12 mouse cellular contexts compared by ENCODE assay signal in genomic region chr2:170310988-170311359, GRCm38 (mm10).
"Had no signal": no experiment of that assay in that cellular context is flagged by ENCODE, and none has a peak within 500 bp of the region (broad histone marks: within the 10 kb centered on the region; RNA-seq: fewer than 3 reads in every experiment).

No protein-coding gene starts in this region.

- ATAC-seq: midbrain, embryonic 16.5 days had no signal

- H3K36me3 ChIP-seq: limb, embryonic 13.5 days; liver, embryonic 15.5 days; midbrain, embryonic 10.5 days had no signal

- H3K27ac ChIP-seq: kidney, postnatal 0 days; layer of hippocampus, adult 2 months; limb, embryonic 13.5 days; liver, embryonic 15.5 days; midbrain, embryonic 10.5 days had no signal

- H3K4me1 ChIP-seq: liver, embryonic 15.5 days had no signal

- H3K4me2 ChIP-seq: limb, embryonic 13.5 days; liver, embryonic 15.5 days; lung, embryonic 14.5 days had no signal

- H3K27me3 ChIP-seq: limb, embryonic 13.5 days; liver, embryonic 15.5 days had no signal

- H3K9ac ChIP-seq: limb, embryonic 13.5 days; liver, embryonic 15.5 days; lung, embryonic 14.5 days had no signal

- H3K9me3 ChIP-seq: limb, embryonic 13.5 days; liver, embryonic 15.5 days; midbrain, embryonic 10.5 days had no signal

- H3K4me3 ChIP-seq: layer of hippocampus, adult 2 months; limb, embryonic 13.5 days; liver, embryonic 15.5 days; midbrain, embryonic 10.5 days had no signal

- DNase-seq: kidney, adult 9 months; kidney, postnatal 36 days; lung, embryonic 14.5 days; right cerebral cortex, postnatal 14 days; thymus, adult 18-20 months; thymus, postnatal 14 days had no signal
